Mouse (Mus musculus): ENCODE results near the gene Lpcat1. TPM values are rescaled to one million over a fixed set of nuclear protein-coding genes. Genes with fewer than 3 reads are reported as not detected.

Gene Lpcat1
- polyA plus RNA-seq, 1 experiment: 99.1 TPM

GRCm38 (mm10) chr13:73433681-73434535 lies 33.1 kb upstream of the Lpcat1 start:
- TF ChIP-seq CTCF (IDR thresholded peaks at IDR 0.05; ENCODE audit: borderline replicate concordance, extremely low read depth, insufficient read depth, insufficient read length): no peak
- no peak for TF ChIP-seq POLR2A (IDR thresholded peaks at IDR 0.05; ENCODE audit: borderline replicate concordance, extremely low read depth, insufficient read depth, insufficient read length, poor library complexity, severe bottlenecking)
- no peak for DNase-seq (ENCODE audit: low read depth)

GRCm38 (mm10) chr13:73434687-73435086 lies 32.3 kb upstream of the Lpcat1 start:
- DNase-seq (ENCODE audit: low read depth): no peak
- TF ChIP-seq POLR2A (IDR thresholded peaks at IDR 0.05; ENCODE audit: borderline replicate concordance, extremely low read depth, insufficient read depth, insufficient read length, poor library complexity, severe bottlenecking): no peak
- no peak for TF ChIP-seq CTCF (IDR thresholded peaks at IDR 0.05; ENCODE audit: borderline replicate concordance, extremely low read depth, insufficient read depth, insufficient read length)

- TF ChIP-seq POLR2A (IDR thresholded peaks at IDR 0.05; ENCODE audit: borderline replicate concordance, extremely low read depth, insufficient read depth, insufficient read length, poor library complexity, severe bottlenecking): no peak
- TF ChIP-seq CTCF (IDR thresholded peaks at IDR 0.05; ENCODE audit: borderline replicate concordance, extremely low read depth, insufficient read depth, insufficient read length): no peak
- DNase-seq (ENCODE audit: low read depth): no peak
These were observed 31.3 kb upstream of the Lpcat1 start for GRCm38 (mm10) chr13:73435662-73436061.

- DNase-seq (ENCODE audit: low read depth): peak; percentile 42
- TF ChIP-seq POLR2A (IDR thresholded peaks at IDR 0.05; ENCODE audit: borderline replicate concordance, extremely low read depth, insufficient read depth, insufficient read length, poor library complexity, severe bottlenecking) (no peak), CTCF (IDR thresholded peaks at IDR 0.05; ENCODE audit: borderline replicate concordance, extremely low read depth, insufficient read depth, insufficient read length) (no peak)
These were observed 27.9 kb upstream of the Lpcat1 start for GRCm38 (mm10) chr13:73439057-73439456.

GRCm38 (mm10) chr13:73441032-73441431 lies 26.0 kb upstream of the Lpcat1 start:
- TF ChIP-seq CTCF (IDR thresholded peaks at IDR 0.05; ENCODE audit: borderline replicate concordance, extremely low read depth, insufficient read depth, insufficient read length) (no peak), POLR2A (IDR thresholded peaks at IDR 0.05; ENCODE audit: borderline replicate concordance, extremely low read depth, insufficient read depth, insufficient read length, poor library complexity, severe bottlenecking) (no peak)
- DNase-seq (ENCODE audit: low read depth): no peak

GRCm38 (mm10) chr13:73441686-73442085 lies 25.3 kb upstream of the Lpcat1 start:
- TF ChIP-seq POLR2A (IDR thresholded peaks at IDR 0.05; ENCODE audit: borderline replicate concordance, extremely low read depth, insufficient read depth, insufficient read length, poor library complexity, severe bottlenecking) (no peak), CTCF (IDR thresholded peaks at IDR 0.05; ENCODE audit: borderline replicate concordance, extremely low read depth, insufficient read depth, insufficient read length) (no peak)
- DNase-seq (ENCODE audit: low read depth): no peak

- no peak for TF ChIP-seq POLR2A (IDR thresholded peaks at IDR 0.05; ENCODE audit: borderline replicate concordance, extremely low read depth, insufficient read depth, insufficient read length, poor library complexity, severe bottlenecking)
- no peak for TF ChIP-seq CTCF (IDR thresholded peaks at IDR 0.05; ENCODE audit: borderline replicate concordance, extremely low read depth, insufficient read depth, insufficient read length)
- no peak for DNase-seq (ENCODE audit: low read depth)
These were observed 24.6 kb upstream of the Lpcat1 start for GRCm38 (mm10) chr13:73442431-73442830.

- TF ChIP-seq CTCF (IDR thresholded peaks at IDR 0.05; ENCODE audit: borderline replicate concordance, extremely low read depth, insufficient read depth, insufficient read length): no peak
- no peak for TF ChIP-seq POLR2A (IDR thresholded peaks at IDR 0.05; ENCODE audit: borderline replicate concordance, extremely low read depth, insufficient read depth, insufficient read length, poor library complexity, severe bottlenecking)
- no peak for DNase-seq (ENCODE audit: low read depth)
These were observed 23.7 kb upstream of the Lpcat1 start for GRCm38 (mm10) chr13:73443093-73443821.

- no peak for DNase-seq (ENCODE audit: low read depth)
- TF ChIP-seq POLR2A (IDR thresholded peaks at IDR 0.05; ENCODE audit: borderline replicate concordance, extremely low read depth, insufficient read depth, insufficient read length, poor library complexity, severe bottlenecking) (no peak), CTCF (IDR thresholded peaks at IDR 0.05; ENCODE audit: borderline replicate concordance, extremely low read depth, insufficient read depth, insufficient read length) (no peak)
These were observed 21.9 kb upstream of the Lpcat1 start for GRCm38 (mm10) chr13:73445087-73445486.

GRCm38 (mm10) chr13:73446076-73446475 lies 20.9 kb upstream of the Lpcat1 start:
- DNase-seq (ENCODE audit: low read depth): no peak
- TF ChIP-seq CTCF (IDR thresholded peaks at IDR 0.05; ENCODE audit: borderline replicate concordance, extremely low read depth, insufficient read depth, insufficient read length) (no peak), POLR2A (IDR thresholded peaks at IDR 0.05; ENCODE audit: borderline replicate concordance, extremely low read depth, insufficient read depth, insufficient read length, poor library complexity, severe bottlenecking) (no peak)

GRCm38 (mm10) chr13:73446494-73446893 lies 20.5 kb upstream of the Lpcat1 start:
- peak; percentile 72 for DNase-seq (ENCODE audit: low read depth)
- TF ChIP-seq POLR2A (IDR thresholded peaks at IDR 0.05; ENCODE audit: borderline replicate concordance, extremely low read depth, insufficient read depth, insufficient read length, poor library complexity, severe bottlenecking): no peak
- no peak for TF ChIP-seq CTCF (IDR thresholded peaks at IDR 0.05; ENCODE audit: borderline replicate concordance, extremely low read depth, insufficient read depth, insufficient read length)

Measured in brain, embryonic 14.5 days (tissue).